Mouse (Mus musculus): ENCODE results near the gene Dnaaf3.
"Not testable (repeated sequence)": the region's sequence is repeated elsewhere in the genome, so short reads cannot be mapped to it uniquely, and the experiment has no call there.

The Dnaaf3 gene

GRCm38 (mm10) chr7:4526341-4527301 is 5.6 kb downstream of the Dnaaf3 start:
- Histone ChIP-seq H3K4me3 (replicated peaks; ENCODE audit: low read length) (peak overlapping the region; percentile 73), H3K27me3 (ENCODE audit: insufficient read depth, low read length) (peaks cover 12% of the 10 kb centered on the region), H3K36me3 (ENCODE audit: insufficient read depth, low read length) (peaks cover 4% of the 10 kb centered on the region), H3K9me3 (ENCODE audit: low read length) (0 out of 2 replicates have a peak, but pooled peaks cover 3% of the 10 kb centered on the region), H3K4me1 (replicated peaks; ENCODE audit: low read depth, low read length) (peaks cover 72% of the 10 kb centered on the region)
- no peak for TF ChIP-seq NANOG (IDR thresholded peaks at IDR 0.05; ENCODE audit: borderline replicate concordance, low read length)
- TF ChIP-seq CTCF (conservative IDR thresholded peaks at IDR 0.05; ENCODE audit: low read length), result peak; percentile 61

- TF ChIP-seq CTCF (conservative IDR thresholded peaks at IDR 0.05; ENCODE audit: low read length), result peak; percentile 57
- peaks cover 26% of the 10 kb centered on the region for H3K27me3 ChIP-seq (ENCODE audit: insufficient read depth, low read length)
- H3K9me3 ChIP-seq (ENCODE audit: low read length), result not testable (repeated sequence)
- H3K36me3 ChIP-seq (ENCODE audit: insufficient read depth, low read length), result peaks cover 16% of the 10 kb centered on the region
- H3K4me3 ChIP-seq (replicated peaks; ENCODE audit: low read length), result peak within 1 kb of the TSS; percentile 35
- H3K4me1 ChIP-seq (replicated peaks; ENCODE audit: low read depth, low read length), result peaks cover 67% of the 10 kb centered on the region
These were observed 7.9 kb downstream of the Dnaaf3 start, which contains the start of gene Tnni3 for GRCm38 (mm10) chr7:4524212-4524922. Tnni3 (minus strand) TSS chr7:4524229.

- H3K4me1 ChIP-seq (replicated peaks; ENCODE audit: low read depth, low read length), result peaks cover 66% of the 10 kb centered on the region
- TF ChIP-seq CTCF (conservative IDR thresholded peaks at IDR 0.05; ENCODE audit: low read length) (no peak), POU5F1 (IDR thresholded peaks at IDR 0.05; ENCODE audit: borderline replicate concordance, low read length) (no peak), NANOG (IDR thresholded peaks at IDR 0.05; ENCODE audit: borderline replicate concordance, low read length) (no peak)
- 0 out of 2 replicates have a peak, but pooled peaks cover 3% of the 10 kb centered on the region for H3K9me3 ChIP-seq (ENCODE audit: low read length)
- peaks cover 23% of the 10 kb centered on the region for H3K36me3 ChIP-seq (ENCODE audit: insufficient read depth, low read length)
- peaks cover 26% of the 10 kb centered on the region for H3K27me3 ChIP-seq (ENCODE audit: insufficient read depth, low read length)
- peak overlapping the region; percentile 35 for H3K4me3 ChIP-seq (replicated peaks; ENCODE audit: low read length)
These were observed 8.8 kb downstream of the Dnaaf3 start for GRCm38 (mm10) chr7:4523205-4524130.

- Histone ChIP-seq H3K4me1 (replicated peaks; ENCODE audit: low read depth, low read length) (peaks cover 59% of the 10 kb centered on the region), H3K9me3 (ENCODE audit: low read length) (0 out of 2 replicates have a peak, but pooled peaks cover 3% of the 10 kb centered on the region), H3K4me3 (replicated peaks; ENCODE audit: low read length) (peak overlapping the region; percentile 35; the same call in 1 of the 2 replicates), H3K27me3 (ENCODE audit: insufficient read depth, low read length) (peaks cover 26% of the 10 kb centered on the region), H3K36me3 (ENCODE audit: insufficient read depth, low read length) (peaks cover 30% of the 10 kb centered on the region)
- no peak for TF ChIP-seq CTCF (conservative IDR thresholded peaks at IDR 0.05; ENCODE audit: low read length)
- no peak for TF ChIP-seq POU5F1 (IDR thresholded peaks at IDR 0.05; ENCODE audit: borderline replicate concordance, low read length)
- TF ChIP-seq NANOG (IDR thresholded peaks at IDR 0.05; ENCODE audit: borderline replicate concordance, low read length), result no peak
These were observed 10.0 kb downstream of the Dnaaf3 start for GRCm38 (mm10) chr7:4522292-4522691.

GRCm38 (mm10) chr7:4521231-4522003 is 10.8 kb downstream of the Dnaaf3 start:
- Histone ChIP-seq H3K4me1 (replicated peaks; ENCODE audit: low read depth, low read length) (peaks cover 60% of the 10 kb centered on the region), H3K9me3 (ENCODE audit: low read length) (0 out of 2 replicates have a peak, but pooled peaks cover 3% of the 10 kb centered on the region), H3K27me3 (ENCODE audit: insufficient read depth, low read length) (peaks cover 26% of the 10 kb centered on the region), H3K4me3 (replicated peaks; ENCODE audit: low read length) (peak overlapping the region; percentile 61), H3K36me3 (ENCODE audit: insufficient read depth, low read length) (peaks cover 30% of the 10 kb centered on the region)
- TF ChIP-seq NANOG (IDR thresholded peaks at IDR 0.05; ENCODE audit: borderline replicate concordance, low read length) (no peak), CTCF (conservative IDR thresholded peaks at IDR 0.05; ENCODE audit: low read length) (no peak), POU5F1 (IDR thresholded peaks at IDR 0.05; ENCODE audit: borderline replicate concordance, low read length) (no peak)

GRCm38 (mm10) chr7:4518487-4518886 is 13.8 kb downstream of the Dnaaf3 start:
- peaks cover 29% of the 10 kb centered on the region for H3K27me3 ChIP-seq (ENCODE audit: insufficient read depth, low read length)
- no peaks in the 10 kb centered on the region for H3K9me3 ChIP-seq (ENCODE audit: low read length)
- no peak overlapping the region for H3K4me3 ChIP-seq (replicated peaks; ENCODE audit: low read length)
- peaks cover 77% of the 10 kb centered on the region for H3K4me1 ChIP-seq (replicated peaks; ENCODE audit: low read depth, low read length)
- H3K36me3 ChIP-seq (ENCODE audit: insufficient read depth, low read length), result peaks cover 25% of the 10 kb centered on the region
- no peak for TF ChIP-seq POU5F1 (IDR thresholded peaks at IDR 0.05; ENCODE audit: borderline replicate concordance, low read length)
- no peak for TF ChIP-seq CTCF (conservative IDR thresholded peaks at IDR 0.05; ENCODE audit: low read length)
- no peak for TF ChIP-seq NANOG (IDR thresholded peaks at IDR 0.05; ENCODE audit: borderline replicate concordance, low read length)

GRCm38 (mm10) chr7:4516332-4517050 is 15.8 kb downstream of the Dnaaf3 start, which contains the start of gene Tnnt1:
Tnnt1 (minus strand) TSS chr7:4516382.
- Histone ChIP-seq H3K9me3 (ENCODE audit: low read length) (no peaks in the 10 kb centered on the region), H3K27me3 (ENCODE audit: insufficient read depth, low read length) (peaks cover 16% of the 10 kb centered on the region), H3K4me1 (replicated peaks; ENCODE audit: low read depth, low read length) (peaks cover 63% of the 10 kb centered on the region), H3K36me3 (ENCODE audit: insufficient read depth, low read length) (peaks cover 25% of the 10 kb centered on the region), H3K4me3 (replicated peaks; ENCODE audit: low read length) (peak within 1 kb of the TSS; percentile 51; the same call in 1 of the 2 replicates)
- TF ChIP-seq CTCF (conservative IDR thresholded peaks at IDR 0.05; ENCODE audit: low read length) (no peak), POU5F1 (IDR thresholded peaks at IDR 0.05; ENCODE audit: borderline replicate concordance, low read length) (no peak), NANOG (IDR thresholded peaks at IDR 0.05; ENCODE audit: borderline replicate concordance, low read length) (no peak)

Measured in E14TG2a.4 (cell line).